14 mouse cellular contexts compared by ENCODE assay signal in genomic region chr11:109535966-109536365, GRCm38 (mm10).
"Had no signal": no experiment of that assay in that cellular context is flagged by ENCODE, and none has a peak within 500 bp of the region (broad histone marks: within the 10 kb centered on the region; RNA-seq: fewer than 3 reads in every experiment).

No protein-coding gene starts in this region.

- H3K9me3 ChIP-seq: limb, embryonic 12.5 days; liver, embryonic 13.5 days; midbrain, embryonic 10.5 days; neural tube, embryonic 15.5 days had no signal

- ATAC-seq: liver, postnatal 0 days had no signal

- H3K27me3 ChIP-seq: limb, embryonic 12.5 days; liver, embryonic 13.5 days; neural tube, embryonic 15.5 days had no signal

- H3K27ac ChIP-seq: left cerebral cortex, adult 2 months; limb, embryonic 12.5 days; liver, embryonic 13.5 days; midbrain, embryonic 10.5 days; neural tube, embryonic 15.5 days had no signal

- H3K36me3 ChIP-seq: limb, embryonic 12.5 days; liver, embryonic 13.5 days; midbrain, embryonic 10.5 days; neural tube, embryonic 15.5 days had no signal

- H3K9ac ChIP-seq: limb, embryonic 12.5 days; liver, embryonic 13.5 days; liver, postnatal 0 days; neural tube, embryonic 15.5 days had no signal

- H3K4me3 ChIP-seq: left cerebral cortex, adult 2 months; limb, embryonic 12.5 days; liver, embryonic 13.5 days; midbrain, embryonic 10.5 days; myocyte; neural tube, embryonic 15.5 days had no signal

- H3K4me2 ChIP-seq: limb, embryonic 12.5 days; liver, embryonic 13.5 days; neural tube, embryonic 15.5 days had no signal

- DNase-seq: kidney, postnatal 10 days; kidney, postnatal 4 days; liver; liver, embryonic 13.5 days; liver, postnatal 0 days; midbrain, embryonic 14.5 days; right cerebral cortex, adult 18-20 months; right cerebral cortex, postnatal 25 days; thymus, postnatal 4 days had no signal
